16 mouse cellular contexts compared by ENCODE assay signal in the genomic region with DNA sequence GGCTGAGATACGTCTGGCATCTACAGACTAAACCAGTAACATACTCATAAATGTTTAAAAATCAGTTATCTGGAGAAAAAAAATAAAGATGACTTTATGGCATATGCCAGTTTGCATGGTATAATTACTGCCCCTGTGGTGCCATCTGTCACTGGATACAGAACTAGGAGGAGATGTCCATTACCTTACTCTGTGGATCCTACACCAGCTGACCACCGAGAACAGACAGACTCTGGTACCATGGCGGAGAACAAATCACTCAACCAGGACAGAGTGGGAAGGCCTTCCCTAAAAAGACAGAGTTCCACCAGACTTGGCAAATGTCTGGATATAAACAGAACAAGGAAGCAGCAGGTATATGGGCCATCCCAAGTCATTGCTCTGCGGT.
DNase-seq lines count a peak whose midpoint lies in the region; ATAC-seq lines count a peak whose summit lies in the region.
"Had no signal": no experiment of that assay in that cellular context is flagged by ENCODE, and none has a peak within 500 bp of the region (broad histone marks: within the 10 kb centered on the region; RNA-seq: fewer than 3 reads in every experiment).

No protein-coding gene starts in this region.

- no peak overlapping the region for H3K4me2 ChIP-seq in heart, embryonic 15.5 days
- no peak overlapping the region for H3K4me2 ChIP-seq in lung, embryonic 15.5 days
- H3K4me2 ChIP-seq in stomach, embryonic 16.5 days (ENCODE audit: low read depth, low read length): no peak overlapping the region
- H3K4me2 ChIP-seq: forebrain, embryonic 12.5 days had no signal

- 81% methylated on average over 4 of the region's 4 CpGs for WGBS in heart, embryonic 15.5 days
- 64% methylated on average over 4 of the region's 4 CpGs for WGBS in lung, embryonic 15.5 days
- 70% methylated on average over 4 of the region's 4 CpGs for WGBS in stomach, embryonic 16.5 days

- peak overlapping the region; percentile 22 for H3K27ac ChIP-seq in heart, embryonic 15.5 days
- peak overlapping the region; percentile 79 for H3K27ac ChIP-seq in lung, embryonic 15.5 days
- peak overlapping the region; percentile 17; the same call in 1 of the 2 replicates for H3K27ac ChIP-seq in stomach, embryonic 16.5 days (ENCODE audit: low read length)
- H3K27ac ChIP-seq: forebrain, embryonic 12.5 days; hindbrain, embryonic 10.5 days had no signal

- intact Hi-C loops in heart, postnatal 25 days (cut with DNase I): loop anchor here (5.0 kb wide), 1 partner anchor 218 kb away; a partner anchor contains a TSS

- ATAC-seq in cerebellum, adult (ENCODE audit: insufficient number of reproducible peaks, low FRiP score, low TSS enrichment): peak; percentile 69; the same call in 1 of the 2 replicates
- no peak for ATAC-seq in heart, embryonic 15.5 days (replicated peaks; ENCODE audit: insufficient number of reproducible peaks, insufficient read depth, low FRiP score, low read depth)
- no peak for ATAC-seq in lung, embryonic 15.5 days (ENCODE audit: borderline replicate concordance, extremely low read depth, low FRiP score, low TSS enrichment)
- no peak for ATAC-seq in stomach, embryonic 16.5 days (ENCODE audit: insufficient read depth, low FRiP score)
- ATAC-seq: CD4-positive, CD25-positive, alpha-beta regulatory T cell, adult 4 months; inflammation-experienced regulatory T-cells, adult 6 months; midbrain, embryonic 16.5 days had no signal

- no peaks in the 10 kb centered on the region for H3K9me3 ChIP-seq in heart, embryonic 15.5 days (replicated peaks)
- no peaks in the 10 kb centered on the region for H3K9me3 ChIP-seq in lung, embryonic 15.5 days
- H3K9me3 ChIP-seq in stomach, embryonic 16.5 days (replicated peaks; ENCODE audit: control insufficient read depth, low read length): no peaks in the 10 kb centered on the region
- H3K9me3 ChIP-seq: forebrain, embryonic 12.5 days; hindbrain, embryonic 10.5 days had no signal

- H3K4me1 ChIP-seq in heart, embryonic 15.5 days (replicated peaks): peaks cover 51% of the 10 kb centered on the region
- H3K4me1 ChIP-seq in lung, embryonic 15.5 days: peaks cover 78% of the 10 kb centered on the region
- H3K4me1 ChIP-seq in stomach, embryonic 16.5 days (ENCODE audit: control insufficient read depth, insufficient read depth, low read length): peaks cover 37% of the 10 kb centered on the region
- H3K4me1 ChIP-seq: forebrain, embryonic 12.5 days had no signal

- no peak overlapping the region for H3K9ac ChIP-seq in heart, embryonic 15.5 days
- H3K9ac ChIP-seq in lung, embryonic 15.5 days: no peak overlapping the region
- no peak overlapping the region for H3K9ac ChIP-seq in stomach, embryonic 16.5 days (ENCODE audit: low read length)
- H3K9ac ChIP-seq: forebrain, embryonic 12.5 days had no signal

- H3K27me3 ChIP-seq in heart, embryonic 15.5 days: no peaks in the 10 kb centered on the region
- no peaks in the 10 kb centered on the region for H3K27me3 ChIP-seq in lung, embryonic 15.5 days
- H3K27me3 ChIP-seq in stomach, embryonic 16.5 days (ENCODE audit: control insufficient read depth, insufficient read depth, low read length): no peaks in the 10 kb centered on the region
- H3K27me3 ChIP-seq: forebrain, embryonic 12.5 days; megakaryocyte, embryonic 14.5 days had no signal

- no peak for DNase-seq in cerebellum, adult 11 months
- DNase-seq in heart, postnatal 25 days (ENCODE audit: low spot score): no peak
- no peak for DNase-seq in lung, postnatal 36 days
- DNase-seq in thymus, postnatal 25 days: no peak
- DNase-seq: kidney, postnatal 14 days had no signal

- H3K4me3 ChIP-seq in heart, embryonic 15.5 days: no peak overlapping the region
- no peak overlapping the region for H3K4me3 ChIP-seq in lung, embryonic 15.5 days
- no peak overlapping the region for H3K4me3 ChIP-seq in stomach, embryonic 16.5 days (replicated peaks; ENCODE audit: low read length)
- H3K4me3 ChIP-seq: forebrain, embryonic 12.5 days; hindbrain, embryonic 10.5 days; megakaryocyte, embryonic 14.5 days had no signal

- H3K36me3 ChIP-seq in heart, embryonic 15.5 days: no peaks in the 10 kb centered on the region
- no peaks in the 10 kb centered on the region for H3K36me3 ChIP-seq in lung, embryonic 15.5 days
- H3K36me3 ChIP-seq in stomach, embryonic 16.5 days (ENCODE audit: control insufficient read depth, insufficient read depth, low read length): no peaks in the 10 kb centered on the region
- H3K36me3 ChIP-seq: forebrain, embryonic 12.5 days; G1E; hindbrain, embryonic 10.5 days had no signal

Comparison
In these comparisons a context has a peak if more than half of its experiments do, and no peak if none do; other contexts are left out.
1. H3K27ac ChIP-seq: peak in every context shown above with its lines; median percentile 79 in lung, embryonic 15.5 days; 22 in heart, embryonic 15.5 days; 17 in stomach, embryonic 16.5 days.